Mouse (Mus musculus): ENCODE measurements around the gene Cphx2. TPM values are rescaled to one million over a fixed set of nuclear protein-coding genes. Genes with fewer than 3 reads are reported as not detected.

Gene Cphx2
- polyA plus RNA-seq, 1 experiment from 2014 or later = not detected

Other genes starting within 250 kb of the Cphx2 start
- 3.1 and 4.0 TPM in 2 replicates for gene Anxa11, start 239.4 kb upstream of the Cphx2 start, polyA plus RNA-seq (2015; fragmentation: Nextera tagmentation; extraction: Ambion mirVana)
- not detected in 2 replicates for gene Plac9a, start 178.4 kb upstream of the Cphx2 start, polyA plus RNA-seq (2015; fragmentation: Nextera tagmentation; extraction: Ambion mirVana)
- gene Tmem254a, start 153.8 kb upstream of the Cphx2 start, polyA plus RNA-seq (2015; fragmentation: Nextera tagmentation; extraction: Ambion mirVana) = 4.7 and 6.7 TPM in 2 replicates
- gene Cphx1, start 143.2 kb upstream of the Cphx2 start, polyA plus RNA-seq (2015; fragmentation: Nextera tagmentation; extraction: Ambion mirVana) = not detected in 2 replicates
- gene Duxbl1, start 102.9 kb upstream of the Cphx2 start, polyA plus RNA-seq (2015; fragmentation: Nextera tagmentation; extraction: Ambion mirVana) = 1.3 and 1.7 TPM in 2 replicates
- gene Gm9780, start 38.8 kb upstream of the Cphx2 start, polyA plus RNA-seq (2015; fragmentation: Nextera tagmentation; extraction: Ambion mirVana) = 8.4 and 8.6 TPM in 2 replicates
- 31.1 and 32.6 TPM in 2 replicates for gene Tmem254c, start 14.2 kb upstream of the Cphx2 start, polyA plus RNA-seq (2015; fragmentation: Nextera tagmentation; extraction: Ambion mirVana)
- gene Cphx3, start 781 bp downstream of the Cphx2 start, polyA plus RNA-seq (2015; fragmentation: Nextera tagmentation; extraction: Ambion mirVana) = not detected in 2 replicates
- 1.0 and 1.3 TPM in 2 replicates for gene Duxbl2, start 36.8 kb downstream of the Cphx2 start, polyA plus RNA-seq (2015; fragmentation: Nextera tagmentation; extraction: Ambion mirVana)
- gene Plac9b, start 101.0 kb downstream of the Cphx2 start, polyA plus RNA-seq (2015; fragmentation: Nextera tagmentation; extraction: Ambion mirVana) = 6.0 and 12.7 TPM in 2 replicates
- gene Tmem254b, start 125.5 kb downstream of the Cphx2 start, polyA plus RNA-seq (2015; fragmentation: Nextera tagmentation; extraction: Ambion mirVana) = 34.1 and 36.7 TPM in 2 replicates
- gene Duxbl3, start 176.4 kb downstream of the Cphx2 start, polyA plus RNA-seq (2015; fragmentation: Nextera tagmentation; extraction: Ambion mirVana) = 0.60 and 1.2 TPM in 2 replicates

Data from hindbrain, embryonic 16.5 days (tissue).